Mouse (Mus musculus) midbrain, embryonic 16.5 days (tissue): ENCODE data around the gene Cyb5d2. TPM values are rescaled to one million over a fixed set of nuclear protein-coding genes. Genes with fewer than 3 reads are reported as not detected.

Source experiments
- ATAC-seq: fragments of 200-750 bp; cut with Nextera tagmentation; 2 replicates; pipeline ENCODE4 v1.8.0; 2017; ENCODE audit warnings: moderate TSS enrichment
- H3K27ac ChIP-seq: fragments of 300-500 bp; sonication (generic); 2 replicates; pipeline ENCODE4 v1.5.1; 2014; ENCODE audit warnings: mild to moderate bottlenecking, low read length, mixed read lengths
- H3K27me3 ChIP-seq: fragments of 300-500 bp; sonication (generic); 2 replicates; pipeline ENCODE4 v1.6.1; 2014; ENCODE audit warnings: low read depth, low read length, mixed read lengths; ENCODE audit not compliant: control insufficient read depth, insufficient read depth
- H3K36me3 ChIP-seq: fragments of 300-500 bp; sonication (generic); 2 replicates; pipeline ENCODE4 v1.6.1; 2014; ENCODE audit warnings: mild to moderate bottlenecking, low read length, moderate library complexity, mixed read lengths; ENCODE audit not compliant: control insufficient read depth, insufficient read depth
- H3K4me1 ChIP-seq: fragments of 300-500 bp; sonication (generic); 2 replicates; pipeline ENCODE4 v1.6.1; 2014; ENCODE audit warnings: mild to moderate bottlenecking, low read length, mixed read lengths; ENCODE audit not compliant: control insufficient read depth, insufficient read depth
- H3K4me2 ChIP-seq: fragments of 300-500 bp; sonication (generic); 2 replicates; pipeline ENCODE4 v1.6.1; 2014; ENCODE audit warnings: mild to moderate bottlenecking, low read length, mixed read lengths
- H3K4me3 ChIP-seq: fragments of 300-500 bp; sonication (generic); 2 replicates; pipeline ENCODE4 v1.5.1; 2014; ENCODE audit warnings: low read depth, mild to moderate bottlenecking, low read length, moderate library complexity, mixed read lengths
- H3K9ac ChIP-seq: fragments of 300-500 bp; sonication (generic); 2 replicates; pipeline ENCODE4 v1.6.1; 2014; ENCODE audit warnings: low read depth, low read length, mixed read lengths
- H3K9me3 ChIP-seq: fragments of 300-500 bp; sonication (generic); replicated peaks from 2 replicates; pipeline ENCODE4 v1.6.1; 2014; ENCODE audit warnings: mild to moderate bottlenecking, low read length, mixed read lengths; ENCODE audit not compliant: control insufficient read depth, poor library complexity, severe bottlenecking
- WGBS: fragments of 180-500 bp; shearing (Covaris S2); extraction: QIAGEN DNeasy Blood & Tissue Kit; methylation state at CpG from one replicate; pipeline ENCODE4 v1.1.7; 2014; 5-methylcytosine and 5-hydroxymethylcytosine counted together
- polyA plus RNA-seq: library from polyadenylated mRNA; unstranded; fragments of >200 nt; fragmentation: Nextera tagmentation; extraction: Ambion mirVana; gene quantifications from 2 replicates; pipeline ENCODE4 v1.2.1, GENCODE M21; 2015

The Cyb5d2 gene
- polyA plus RNA-seq, 1 experiment from 2014 or later, result 9.2 TPM

GRCm38 (mm10) chr11:72813687-72814086 is 17.7 kb upstream of the Cyb5d2 start:
- H3K27me3 ChIP-seq, result no peaks in the 10 kb centered on the region
- H3K36me3 ChIP-seq, result no peaks in the 10 kb centered on the region
- H3K4me1 ChIP-seq, result no peaks in the 10 kb centered on the region
- no peaks in the 10 kb centered on the region for H3K9me3 ChIP-seq
- WGBS, result 95% methylated on average over 4 of the region's 5 CpGs
- no peak overlapping the region for H3K9ac ChIP-seq
- ATAC-seq, result no peak
- H3K4me2 ChIP-seq, result no peak overlapping the region
- H3K27ac ChIP-seq, result no peak overlapping the region
- H3K4me3 ChIP-seq, result no peak overlapping the region

GRCm38 (mm10) chr11:72807992-72808391 is 12.1 kb upstream of the Cyb5d2 start:
- Histone ChIP-seq H3K4me2 (no peak overlapping the region), H3K27me3 (no peaks in the 10 kb centered on the region), H3K36me3 (no peaks in the 10 kb centered on the region), H3K27ac (no peak overlapping the region), H3K4me3 (no peak overlapping the region), H3K9me3 (no peaks in the 10 kb centered on the region), H3K9ac (no peak overlapping the region), H3K4me1 (no peaks in the 10 kb centered on the region; the same call in 1 of the 2 replicates)
- 86% methylated on average over 4 of the region's 4 CpGs for WGBS
- ATAC-seq, result no peak

- Histone ChIP-seq H3K27me3 (no peaks in the 10 kb centered on the region), H3K36me3 (no peaks in the 10 kb centered on the region), H3K9ac (no peak overlapping the region), H3K4me2 (no peak overlapping the region), H3K27ac (no peak overlapping the region), H3K4me1 (no peaks in the 10 kb centered on the region; the same call in 1 of the 2 replicates), H3K4me3 (no peak overlapping the region), H3K9me3 (no peaks in the 10 kb centered on the region)
- WGBS, result 76% methylated on average over 2 of the region's 2 CpGs
- ATAC-seq, result no peak
Measured at GRCm38 (mm10) chr11:72806556-72806955, 10.6 kb upstream of the Cyb5d2 start.

GRCm38 (mm10) chr11:72805232-72805631 is 9.3 kb upstream of the Cyb5d2 start:
- H3K4me3 ChIP-seq, result no peak overlapping the region
- no peaks in the 10 kb centered on the region for H3K36me3 ChIP-seq
- no peak overlapping the region for H3K9ac ChIP-seq
- no peak for ATAC-seq
- no peak overlapping the region for H3K4me2 ChIP-seq
- no peaks in the 10 kb centered on the region; the same call in 1 of the 2 replicates for H3K4me1 ChIP-seq
- H3K9me3 ChIP-seq, result no peaks in the 10 kb centered on the region
- 88% methylated on average over 3 of the region's 3 CpGs for WGBS
- H3K27ac ChIP-seq, result no peak overlapping the region
- no peaks in the 10 kb centered on the region for H3K27me3 ChIP-seq

- Histone ChIP-seq H3K27me3 (no peaks in the 10 kb centered on the region), H3K36me3 (no peaks in the 10 kb centered on the region)
Measured at GRCm38 (mm10) chr11:72804586-72804985, 8.6 kb upstream of the Cyb5d2 start.

GRCm38 (mm10) chr11:72803038-72803437 is 7.1 kb upstream of the Cyb5d2 start:
- H3K9ac ChIP-seq, result no peak overlapping the region
- H3K27me3 ChIP-seq, result no peaks in the 10 kb centered on the region
- peaks cover 8% of the 10 kb centered on the region for H3K4me1 ChIP-seq
- H3K27ac ChIP-seq, result no peak overlapping the region
- no peak overlapping the region for H3K4me2 ChIP-seq
- H3K9me3 ChIP-seq, result no peaks in the 10 kb centered on the region
- no peak overlapping the region for H3K4me3 ChIP-seq
- no peaks in the 10 kb centered on the region for H3K36me3 ChIP-seq
- no peak for ATAC-seq
- 86% methylated on average over 3 of the region's 3 CpGs for WGBS

More at GRCm38 (mm10) chr11:72804586-72804985, 8.6 kb upstream of the Cyb5d2 start:
- no peaks in the 10 kb centered on the region; the same call in 1 of the 2 replicates for H3K4me1 ChIP-seq
- H3K27ac ChIP-seq, result no peak overlapping the region
- H3K4me3 ChIP-seq, result no peak overlapping the region
- no peaks in the 10 kb centered on the region for H3K9me3 ChIP-seq
- H3K4me2 ChIP-seq, result no peak overlapping the region
- no peak overlapping the region for H3K9ac ChIP-seq
- no peak for ATAC-seq

- H3K4me1 ChIP-seq, result peaks cover 21% of the 10 kb centered on the region
- no peak overlapping the region for H3K4me2 ChIP-seq
- no peaks in the 10 kb centered on the region for H3K27me3 ChIP-seq
- H3K9me3 ChIP-seq, result no peaks in the 10 kb centered on the region
- no peaks in the 10 kb centered on the region for H3K36me3 ChIP-seq
- H3K9ac ChIP-seq, result no peak overlapping the region
- H3K27ac ChIP-seq, result no peak overlapping the region
- no peak for ATAC-seq
- H3K4me3 ChIP-seq, result no peak overlapping the region
Measured at GRCm38 (mm10) chr11:72801182-72801581, 5.2 kb upstream of the Cyb5d2 start.

- peaks cover 24% of the 10 kb centered on the region for H3K4me1 ChIP-seq
- H3K27me3 ChIP-seq, result no peaks in the 10 kb centered on the region
- H3K27ac ChIP-seq, result no peak overlapping the region
- ATAC-seq, result no peak
- no peak overlapping the region for H3K4me3 ChIP-seq
- H3K36me3 ChIP-seq, result no peaks in the 10 kb centered on the region
- H3K4me2 ChIP-seq, result no peak overlapping the region
- no peak overlapping the region for H3K9ac ChIP-seq
- H3K9me3 ChIP-seq, result no peaks in the 10 kb centered on the region
Measured at GRCm38 (mm10) chr11:72798112-72798511, 2.2 kb upstream of the Cyb5d2 start.

- Histone ChIP-seq H3K9me3 (no peaks in the 10 kb centered on the region), H3K4me2 (peak overlapping the region; percentile 68), H3K36me3 (no peaks in the 10 kb centered on the region), H3K4me1 (peaks cover 24% of the 10 kb centered on the region), H3K9ac (peak overlapping the region; percentile 79), H3K4me3 (peak overlapping the region; percentile 99), H3K27ac (peak overlapping the region; percentile 88; the same call in 1 of the 2 replicates), H3K27me3 (no peaks in the 10 kb centered on the region)
- no peak for ATAC-seq
- WGBS, result 17% methylated on average over 10 of the region's 10 CpGs
Measured at GRCm38 (mm10) chr11:72796773-72797338, 914 bp upstream of the Cyb5d2 start.
